Mouse (Mus musculus): Measurements from ENCODE around the gene Olfml3. TPM values are rescaled to one million over a fixed set of nuclear protein-coding genes. Genes with fewer than 3 reads are reported as not detected.

Gene Olfml3
- polyA plus RNA-seq, 1 experiment from 2014 or later = 3.3 TPM

- H3K4me3 ChIP-seq (ENCODE audit: low read depth, low read length) = no peak overlapping the region
- H3K4me2 ChIP-seq (ENCODE audit: low read depth, low read length) = no peak overlapping the region
- 83% methylated on average over 3 of the region's 3 CpGs for WGBS
- H3K9me3 ChIP-seq (ENCODE audit: control insufficient read depth, low read length) = no peaks in the 10 kb centered on the region
- H3K36me3 ChIP-seq (ENCODE audit: control insufficient read depth, insufficient read depth, low read length) = peaks cover 18% of the 10 kb centered on the region
- no peaks in the 10 kb centered on the region for H3K4me1 ChIP-seq (ENCODE audit: control insufficient read depth, insufficient read depth, low read length)
- no peak overlapping the region for H3K9ac ChIP-seq (replicated peaks; ENCODE audit: low read depth, low read length)
- no peak for ATAC-seq (ENCODE audit: low read depth)
- no peak overlapping the region for H3K27ac ChIP-seq (ENCODE audit: low read depth, low read length)
- H3K27me3 ChIP-seq (ENCODE audit: control insufficient read depth, insufficient read depth, low read length) = no peaks in the 10 kb centered on the region
These were observed 35.7 kb upstream of the Olfml3 start for GRCm38 (mm10) chr3:103773508-103773907.

DNA sequence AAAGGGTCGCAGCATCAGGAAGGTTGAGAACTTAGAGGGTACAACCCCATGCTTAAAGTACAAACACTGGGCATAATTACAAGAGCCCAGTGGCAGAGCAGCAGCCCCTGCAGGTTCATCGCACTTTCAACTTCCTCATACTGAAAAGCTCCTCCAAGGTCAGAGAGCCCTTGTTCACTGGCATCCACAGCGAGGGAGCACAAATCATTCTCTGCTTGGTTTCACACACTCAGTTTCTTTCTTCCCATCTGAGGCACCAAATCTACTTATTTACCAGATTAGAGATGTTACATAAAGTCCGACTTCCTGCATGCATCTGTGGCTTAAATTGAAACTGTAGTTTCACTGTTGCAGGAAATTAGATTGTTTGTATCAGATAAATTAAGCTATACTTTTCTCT is 35.0 kb upstream of the Olfml3 start:
- H3K9ac ChIP-seq (replicated peaks; ENCODE audit: low read depth, low read length) = no peak overlapping the region
- H3K27ac ChIP-seq (ENCODE audit: low read depth, low read length) = no peak overlapping the region
- no peak for ATAC-seq (ENCODE audit: low read depth)
- 66% methylated on average over 4 of the region's 4 CpGs for WGBS
- H3K4me2 ChIP-seq (ENCODE audit: low read depth, low read length) = no peak overlapping the region
- peaks cover 18% of the 10 kb centered on the region for H3K36me3 ChIP-seq (ENCODE audit: control insufficient read depth, insufficient read depth, low read length)
- H3K9me3 ChIP-seq (ENCODE audit: control insufficient read depth, low read length) = no peaks in the 10 kb centered on the region
- no peaks in the 10 kb centered on the region for H3K4me1 ChIP-seq (ENCODE audit: control insufficient read depth, insufficient read depth, low read length)
- H3K27me3 ChIP-seq (ENCODE audit: control insufficient read depth, insufficient read depth, low read length) = no peaks in the 10 kb centered on the region
- no peak overlapping the region for H3K4me3 ChIP-seq (ENCODE audit: low read depth, low read length)

DNA sequence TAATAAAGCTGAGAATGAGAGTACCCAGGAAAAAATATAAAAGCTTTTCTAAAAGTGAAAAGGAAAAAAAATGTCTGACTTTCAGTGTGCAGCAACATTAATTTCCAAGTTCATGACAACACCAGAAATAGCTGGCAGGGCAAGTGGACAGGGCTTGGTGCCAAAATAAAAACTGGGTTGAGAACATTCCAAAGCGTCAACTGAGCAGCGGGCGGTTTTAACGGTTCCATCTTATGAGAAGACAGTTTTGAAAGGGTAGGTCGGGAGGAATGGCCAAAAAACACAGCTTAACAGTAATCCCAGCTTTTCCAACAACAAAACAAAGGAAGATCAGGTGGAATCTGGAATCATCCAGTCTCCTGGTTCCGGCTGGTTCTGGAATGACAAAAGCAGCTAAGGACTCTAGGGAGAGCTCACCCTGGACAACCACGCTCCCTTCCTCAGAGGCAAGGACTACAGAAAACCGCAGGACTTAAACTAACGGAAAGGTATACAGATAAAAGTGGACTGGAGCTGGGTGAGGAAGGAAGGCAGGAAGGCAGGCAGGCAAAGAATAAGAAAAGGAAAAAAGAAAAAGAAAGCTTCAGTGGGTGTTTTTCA is 33.8 kb upstream of the Olfml3 start:
- H3K4me1 ChIP-seq (ENCODE audit: control insufficient read depth, insufficient read depth, low read length) = no peaks in the 10 kb centered on the region
- no peaks in the 10 kb centered on the region for H3K9me3 ChIP-seq (ENCODE audit: control insufficient read depth, low read length)
- no peaks in the 10 kb centered on the region for H3K27me3 ChIP-seq (ENCODE audit: control insufficient read depth, insufficient read depth, low read length)
- no peak overlapping the region for H3K4me2 ChIP-seq (ENCODE audit: low read depth, low read length)
- no peak overlapping the region for H3K9ac ChIP-seq (replicated peaks; ENCODE audit: low read depth, low read length)
- H3K36me3 ChIP-seq (ENCODE audit: control insufficient read depth, insufficient read depth, low read length) = peaks cover 7% of the 10 kb centered on the region
- H3K4me3 ChIP-seq (ENCODE audit: low read depth, low read length) = no peak overlapping the region
- 77% methylated on average over 9 of the region's 9 CpGs for WGBS
- no peak for ATAC-seq (ENCODE audit: low read depth)
- no peak overlapping the region for H3K27ac ChIP-seq (ENCODE audit: low read depth, low read length)

- 58% methylated on average over 3 of the region's 3 CpGs for WGBS
- H3K9me3 ChIP-seq (ENCODE audit: control insufficient read depth, low read length) = no peaks in the 10 kb centered on the region
- no peaks in the 10 kb centered on the region for H3K4me1 ChIP-seq (ENCODE audit: control insufficient read depth, insufficient read depth, low read length)
- peaks cover 24% of the 10 kb centered on the region for H3K36me3 ChIP-seq (ENCODE audit: control insufficient read depth, insufficient read depth, low read length)
- H3K4me2 ChIP-seq (ENCODE audit: low read depth, low read length) = no peak overlapping the region
- no peak for ATAC-seq (ENCODE audit: low read depth)
- no peak overlapping the region for H3K9ac ChIP-seq (replicated peaks; ENCODE audit: low read depth, low read length)
- no peak overlapping the region for H3K27ac ChIP-seq (ENCODE audit: low read depth, low read length)
- H3K4me3 ChIP-seq (ENCODE audit: low read depth, low read length) = no peak overlapping the region
- no peaks in the 10 kb centered on the region for H3K27me3 ChIP-seq (ENCODE audit: control insufficient read depth, insufficient read depth, low read length)
These were observed 29.0 kb upstream of the Olfml3 start for GRCm38 (mm10) chr3:103766789-103767188.

DNA sequence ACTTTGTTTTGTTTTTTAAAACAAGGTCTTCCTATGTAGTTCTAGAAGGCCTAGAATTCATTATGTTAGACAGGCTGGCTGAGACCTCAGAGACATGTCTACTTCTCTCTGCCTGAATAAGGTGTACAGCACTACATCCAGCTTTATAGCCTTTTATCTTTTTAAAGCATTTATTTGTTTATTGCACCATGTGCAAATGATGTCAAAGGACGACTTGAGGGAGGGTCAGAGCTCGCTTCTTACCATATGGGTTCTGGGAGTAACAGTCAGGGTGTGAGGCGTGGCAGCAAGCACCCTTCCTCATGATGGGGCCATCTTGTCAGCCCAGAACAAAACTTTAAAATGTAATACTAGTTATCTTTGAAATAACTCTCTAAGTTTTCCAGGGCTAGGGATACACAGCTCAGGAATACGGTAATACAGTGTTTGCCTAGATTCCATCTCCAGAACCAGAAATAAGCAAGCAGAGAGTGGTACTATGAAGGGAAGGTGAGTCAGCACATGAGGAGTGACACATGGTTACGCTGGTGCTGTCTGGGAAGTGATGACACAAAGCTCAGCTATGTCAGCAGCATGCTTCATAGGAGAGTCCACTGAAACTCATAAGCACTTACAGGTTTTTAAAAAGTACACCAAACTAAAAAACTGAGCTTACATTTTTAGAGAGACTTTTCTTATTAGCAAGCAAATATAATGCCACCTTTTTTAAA is 21.6 kb upstream of the Olfml3 start:
- no peak overlapping the region for H3K9ac ChIP-seq (replicated peaks; ENCODE audit: low read depth, low read length)
- H3K4me3 ChIP-seq (ENCODE audit: low read depth, low read length) = no peak overlapping the region
- ATAC-seq (ENCODE audit: low read depth) = no peak
- H3K4me1 ChIP-seq (ENCODE audit: control insufficient read depth, insufficient read depth, low read length) = no peaks in the 10 kb centered on the region
- H3K27ac ChIP-seq (ENCODE audit: low read depth, low read length) = no peak overlapping the region
- no peaks in the 10 kb centered on the region for H3K9me3 ChIP-seq (ENCODE audit: control insufficient read depth, low read length)
- peaks cover 51% of the 10 kb centered on the region for H3K36me3 ChIP-seq (ENCODE audit: control insufficient read depth, insufficient read depth, low read length)
- H3K27me3 ChIP-seq (ENCODE audit: control insufficient read depth, insufficient read depth, low read length) = no peaks in the 10 kb centered on the region
- WGBS = 76% methylated on average over 5 of the region's 5 CpGs
- no peak overlapping the region for H3K4me2 ChIP-seq (ENCODE audit: low read depth, low read length)

GRCm38 (mm10) chr3:103758456-103758855 is 20.7 kb upstream of the Olfml3 start:
- Histone ChIP-seq H3K9ac (replicated peaks; ENCODE audit: low read depth, low read length) (no peak overlapping the region), H3K27ac (ENCODE audit: low read depth, low read length) (no peak overlapping the region), H3K27me3 (ENCODE audit: control insufficient read depth, insufficient read depth, low read length) (no peaks in the 10 kb centered on the region), H3K4me2 (ENCODE audit: low read depth, low read length) (no peak overlapping the region), H3K36me3 (ENCODE audit: control insufficient read depth, insufficient read depth, low read length) (peaks cover 54% of the 10 kb centered on the region), H3K4me3 (ENCODE audit: low read depth, low read length) (no peak overlapping the region), H3K4me1 (ENCODE audit: control insufficient read depth, insufficient read depth, low read length) (no peaks in the 10 kb centered on the region), H3K9me3 (ENCODE audit: control insufficient read depth, low read length) (no peaks in the 10 kb centered on the region)
- WGBS = 65% methylated on average over 7 of the region's 7 CpGs
- no peak for ATAC-seq (ENCODE audit: low read depth)

GRCm38 (mm10) chr3:103756920-103757319 is 19.1 kb upstream of the Olfml3 start:
- 98% methylated on average over 2 of the region's 2 CpGs for WGBS
- no peaks in the 10 kb centered on the region for H3K27me3 ChIP-seq (ENCODE audit: control insufficient read depth, insufficient read depth, low read length)
- ATAC-seq (ENCODE audit: low read depth) = no peak

GRCm38 (mm10) chr3:103755351-103755750 is 17.6 kb upstream of the Olfml3 start:
- Histone ChIP-seq H3K27me3 (ENCODE audit: control insufficient read depth, insufficient read depth, low read length) (no peaks in the 10 kb centered on the region), H3K36me3 (ENCODE audit: control insufficient read depth, insufficient read depth, low read length) (peaks cover 60% of the 10 kb centered on the region), H3K9ac (replicated peaks; ENCODE audit: low read depth, low read length) (no peak overlapping the region), H3K27ac (ENCODE audit: low read depth, low read length) (no peak overlapping the region), H3K4me3 (ENCODE audit: low read depth, low read length) (no peak overlapping the region), H3K4me1 (ENCODE audit: control insufficient read depth, insufficient read depth, low read length) (no peaks in the 10 kb centered on the region), H3K4me2 (ENCODE audit: low read depth, low read length) (no peak overlapping the region), H3K9me3 (ENCODE audit: control insufficient read depth, low read length) (no peaks in the 10 kb centered on the region)
- ATAC-seq (ENCODE audit: low read depth) = no peak
- WGBS = 89% methylated on average over 3 of the region's 3 CpGs

More at GRCm38 (mm10) chr3:103756920-103757319, 19.1 kb upstream of the Olfml3 start:
- H3K4me3 ChIP-seq (ENCODE audit: low read depth, low read length) = no peak overlapping the region
- H3K4me1 ChIP-seq (ENCODE audit: control insufficient read depth, insufficient read depth, low read length) = no peaks in the 10 kb centered on the region
- H3K9me3 ChIP-seq (ENCODE audit: control insufficient read depth, low read length) = no peaks in the 10 kb centered on the region
- no peak overlapping the region for H3K9ac ChIP-seq (replicated peaks; ENCODE audit: low read depth, low read length)
- H3K27ac ChIP-seq (ENCODE audit: low read depth, low read length) = no peak overlapping the region
- peaks cover 55% of the 10 kb centered on the region for H3K36me3 ChIP-seq (ENCODE audit: control insufficient read depth, insufficient read depth, low read length)
- no peak overlapping the region for H3K4me2 ChIP-seq (ENCODE audit: low read depth, low read length)

- no peak overlapping the region for H3K27ac ChIP-seq (ENCODE audit: low read depth, low read length)
- H3K36me3 ChIP-seq (ENCODE audit: control insufficient read depth, insufficient read depth, low read length) = peaks cover 62% of the 10 kb centered on the region
- 93% methylated on average over 2 of the region's 2 CpGs for WGBS
- no peak overlapping the region for H3K4me3 ChIP-seq (ENCODE audit: low read depth, low read length)
- H3K4me2 ChIP-seq (ENCODE audit: low read depth, low read length) = no peak overlapping the region
- ATAC-seq (ENCODE audit: low read depth) = no peak
- H3K4me1 ChIP-seq (ENCODE audit: control insufficient read depth, insufficient read depth, low read length) = no peaks in the 10 kb centered on the region
- H3K27me3 ChIP-seq (ENCODE audit: control insufficient read depth, insufficient read depth, low read length) = no peaks in the 10 kb centered on the region
- no peak overlapping the region for H3K9ac ChIP-seq (replicated peaks; ENCODE audit: low read depth, low read length)
- H3K9me3 ChIP-seq (ENCODE audit: control insufficient read depth, low read length) = no peaks in the 10 kb centered on the region
These were observed 13.8 kb upstream of the Olfml3 start for GRCm38 (mm10) chr3:103751558-103751957.
